Mouse (Mus musculus) intestine, embryonic 15.5 days (tissue): ENCODE results near the gene Mpnd. TPM values are rescaled to one million over a fixed set of nuclear protein-coding genes. Genes with fewer than 3 reads are reported as not detected.

Experiments
- ATAC-seq: fragments of 200-750 bp; cut with Nextera tagmentation; 2 replicates; pipeline ENCODE4 v1.8.0; 2017; ENCODE audit warnings: moderate TSS enrichment, moderate library complexity
- H3K27ac ChIP-seq: fragments of 300-500 bp; sonication (generic); 2 replicates; pipeline ENCODE4 v1.5.1; 2015; ENCODE audit warnings: mild to moderate bottlenecking, inconsistent platforms
- H3K27me3 ChIP-seq: fragments of 300-500 bp; sonication (generic); replicated peaks from 2 replicates; pipeline ENCODE4 v1.6.1; 2015; ENCODE audit warnings: inconsistent platforms
- H3K36me3 ChIP-seq: fragments of 300-500 bp; sonication (generic); 2 replicates; pipeline ENCODE4 v1.6.1; 2015; ENCODE audit warnings: inconsistent platforms
- H3K4me1 ChIP-seq: fragments of 300-500 bp; sonication (generic); replicated peaks from 2 replicates; pipeline ENCODE4 v1.6.1; 2015; ENCODE audit warnings: inconsistent platforms
- H3K4me2 ChIP-seq: fragments of 300-500 bp; sonication (generic); replicated peaks from 2 replicates; pipeline ENCODE4 v1.6.1; 2015; ENCODE audit warnings: mild to moderate bottlenecking, inconsistent platforms
- H3K4me3 ChIP-seq: fragments of 300-500 bp; sonication (generic); replicated peaks from 2 replicates; pipeline ENCODE4 v1.5.1; 2015; ENCODE audit warnings: inconsistent platforms
- H3K9ac ChIP-seq: fragments of 300-500 bp; sonication (generic); 2 replicates; pipeline ENCODE4 v1.6.1; 2015; ENCODE audit warnings: inconsistent platforms
- H3K9me3 ChIP-seq: fragments of 300-500 bp; sonication (generic); 2 replicates; pipeline ENCODE4 v1.6.1; 2016; ENCODE audit warnings: inconsistent platforms
- WGBS: fragments of 180-500 bp; shearing (Covaris S2); methylation state at CpG from one replicate; pipeline ENCODE4 v1.1.7; 2015; 5-methylcytosine and 5-hydroxymethylcytosine counted together
- polyA plus RNA-seq: library from polyadenylated mRNA; unstranded; fragments of >200 nt; fragmentation: Nextera tagmentation; extraction: Ambion mirVana; gene quantifications from 2 replicates; pipeline ENCODE4 v1.2.1, GENCODE M21; 2015

Gene Mpnd
- polyA plus RNA-seq, 1 experiment from 2014 or later, result 86.3 TPM

- no peak overlapping the region for H3K4me2 ChIP-seq
These were observed 19.0 kb downstream of the Mpnd start for GRCm38 (mm10) chr17:56024476-56024875.

GRCm38 (mm10) chr17:56024931-56025330 is 19.4 kb downstream of the Mpnd start:
- peaks cover 7% of the 10 kb centered on the region; the same call in 1 of the 2 replicates for H3K36me3 ChIP-seq
- 74% methylated on average over 5 of the region's 5 CpGs for WGBS
- no peaks in the 10 kb centered on the region for H3K9me3 ChIP-seq
- no peaks in the 10 kb centered on the region for H3K27me3 ChIP-seq
- H3K4me1 ChIP-seq, result peaks cover 19% of the 10 kb centered on the region
- no peak overlapping the region for H3K9ac ChIP-seq
- no peak for ATAC-seq
- H3K4me3 ChIP-seq, result no peak overlapping the region
- H3K4me2 ChIP-seq, result no peak overlapping the region
- no peak overlapping the region for H3K27ac ChIP-seq

More at GRCm38 (mm10) chr17:56024476-56024875, 19.0 kb downstream of the Mpnd start:
- H3K4me1 ChIP-seq, result peaks cover 19% of the 10 kb centered on the region
- no peaks in the 10 kb centered on the region for H3K9me3 ChIP-seq
- no peak overlapping the region for H3K27ac ChIP-seq
- H3K27me3 ChIP-seq, result no peaks in the 10 kb centered on the region
- H3K36me3 ChIP-seq, result peaks cover 5% of the 10 kb centered on the region; the same call in 1 of the 2 replicates
- H3K4me3 ChIP-seq, result no peak overlapping the region
- no peak overlapping the region for H3K9ac ChIP-seq
- 71% methylated on average over 2 of the region's 2 CpGs for WGBS
- no peak for ATAC-seq

GRCm38 (mm10) chr17:56026303-56026702 is 20.8 kb downstream of the Mpnd start:
- peaks cover 5% of the 10 kb centered on the region; the same call in 1 of the 2 replicates for H3K36me3 ChIP-seq
- H3K9me3 ChIP-seq, result no peaks in the 10 kb centered on the region
- H3K4me3 ChIP-seq, result no peak overlapping the region
- H3K27ac ChIP-seq, result no peak overlapping the region
- no peak overlapping the region for H3K4me2 ChIP-seq
- H3K4me1 ChIP-seq, result peaks cover 19% of the 10 kb centered on the region
- no peak for ATAC-seq
- no peaks in the 10 kb centered on the region for H3K27me3 ChIP-seq
- WGBS, result 77% methylated on average over 1 of the region's 1 CpGs
- no peak overlapping the region for H3K9ac ChIP-seq

- no peak for ATAC-seq
- peaks cover 20% of the 10 kb centered on the region for H3K4me1 ChIP-seq
These were observed 21.4 kb downstream of the Mpnd start for GRCm38 (mm10) chr17:56026881-56027280.

GRCm38 (mm10) chr17:56027801-56028441 is 22.4 kb downstream of the Mpnd start:
- H3K36me3 ChIP-seq, result peaks cover 5% of the 10 kb centered on the region; the same call in 1 of the 2 replicates
- H3K27ac ChIP-seq, result no peak overlapping the region
- H3K4me1 ChIP-seq, result peaks cover 25% of the 10 kb centered on the region
- no peak for ATAC-seq
- no peak overlapping the region for H3K9ac ChIP-seq
- H3K27me3 ChIP-seq, result no peaks in the 10 kb centered on the region
- no peak overlapping the region for H3K4me3 ChIP-seq
- whole genome bisulfite sequencing, result 90% methylated on average over 5 of the region's 5 CpGs
- no peaks in the 10 kb centered on the region for H3K9me3 ChIP-seq
- no peak overlapping the region for H3K4me2 ChIP-seq

More at GRCm38 (mm10) chr17:56026881-56027280, 21.4 kb downstream of the Mpnd start:
- no peak overlapping the region for H3K27ac ChIP-seq
- H3K4me3 ChIP-seq, result no peak overlapping the region
- peaks cover 5% of the 10 kb centered on the region; the same call in 1 of the 2 replicates for H3K36me3 ChIP-seq
- H3K9me3 ChIP-seq, result no peaks in the 10 kb centered on the region
- no peak overlapping the region for H3K9ac ChIP-seq
- no peaks in the 10 kb centered on the region for H3K27me3 ChIP-seq
- no peak overlapping the region for H3K4me2 ChIP-seq
- WGBS, result 69% methylated on average over 1 of the region's 1 CpGs

GRCm38 (mm10) chr17:56030238-56030870 is 24.8 kb downstream of the Mpnd start:
- no peaks in the 10 kb centered on the region for H3K9me3 ChIP-seq
- WGBS, result 92% methylated on average over 9 of the region's 9 CpGs

GRCm38 (mm10) chr17:56030919-56031318 is 25.4 kb downstream of the Mpnd start:
- Histone ChIP-seq H3K9me3 (no peaks in the 10 kb centered on the region), H3K4me3 (no peak overlapping the region), H3K27ac (0 out of 2 replicates have a peak overlapping the region, but pooled peaks have one; percentile 4), H3K4me2 (no peak overlapping the region), H3K4me1 (peaks cover 33% of the 10 kb centered on the region), H3K36me3 (peaks cover 12% of the 10 kb centered on the region; the same call in 1 of the 2 replicates), H3K27me3 (no peaks in the 10 kb centered on the region), H3K9ac (no peak overlapping the region)
- no peak for ATAC-seq
- WGBS, result 61% methylated on average over 5 of the region's 5 CpGs

More at GRCm38 (mm10) chr17:56030238-56030870, 24.8 kb downstream of the Mpnd start:
- H3K4me2 ChIP-seq, result no peak overlapping the region
- H3K36me3 ChIP-seq, result peaks cover 12% of the 10 kb centered on the region; the same call in 1 of the 2 replicates
- H3K4me3 ChIP-seq, result no peak overlapping the region
- H3K27me3 ChIP-seq, result no peaks in the 10 kb centered on the region
- no peak overlapping the region for H3K9ac ChIP-seq
- ATAC-seq, result no peak
- H3K4me1 ChIP-seq, result peaks cover 32% of the 10 kb centered on the region
- H3K27ac ChIP-seq, result no peak overlapping the region

GRCm38 (mm10) chr17:56031431-56031830 is 25.9 kb downstream of the Mpnd start:
- no peak for ATAC-seq
- H3K9me3 ChIP-seq, result no peaks in the 10 kb centered on the region
- H3K27me3 ChIP-seq, result no peaks in the 10 kb centered on the region
- H3K4me2 ChIP-seq, result no peak overlapping the region
- H3K36me3 ChIP-seq, result peaks cover 12% of the 10 kb centered on the region; the same call in 1 of the 2 replicates
- H3K9ac ChIP-seq, result no peak overlapping the region
- H3K4me1 ChIP-seq, result peaks cover 33% of the 10 kb centered on the region
- H3K4me3 ChIP-seq, result no peak overlapping the region
- H3K27ac ChIP-seq, result no peak overlapping the region
- WGBS, result 86% methylated on average over 7 of the region's 7 CpGs

GRCm38 (mm10) chr17:56032127-56032733 is 26.7 kb downstream of the Mpnd start:
- Histone ChIP-seq H3K4me2 (peak overlapping the region; percentile 37), H3K27me3 (no peaks in the 10 kb centered on the region), H3K4me1 (peaks cover 36% of the 10 kb centered on the region), H3K9ac (no peak overlapping the region), H3K9me3 (no peaks in the 10 kb centered on the region), H3K4me3 (no peak overlapping the region), H3K27ac (peak overlapping the region; percentile 70), H3K36me3 (peaks cover 12% of the 10 kb centered on the region; the same call in 1 of the 2 replicates)
- ATAC-seq, result peak; percentile 52
- 66% methylated on average over 6 of the region's 6 CpGs for WGBS

- Histone ChIP-seq H3K9ac (peak overlapping the region; percentile 18; the same call in 1 of the 2 replicates), H3K27ac (peak overlapping the region; percentile 70), H3K9me3 (no peaks in the 10 kb centered on the region), H3K4me2 (peak overlapping the region; percentile 37), H3K27me3 (no peaks in the 10 kb centered on the region), H3K4me1 (peaks cover 36% of the 10 kb centered on the region), H3K36me3 (peaks cover 12% of the 10 kb centered on the region; the same call in 1 of the 2 replicates), H3K4me3 (no peak overlapping the region)
- 69% methylated on average over 7 of the region's 7 CpGs for WGBS
- ATAC-seq, result no peak
These were observed 27.3 kb downstream of the Mpnd start for GRCm38 (mm10) chr17:56032831-56033230.

- peaks cover 36% of the 10 kb centered on the region for H3K4me1 ChIP-seq
- no peaks in the 10 kb centered on the region for H3K27me3 ChIP-seq
- no peaks in the 10 kb centered on the region for H3K9me3 ChIP-seq
- H3K4me3 ChIP-seq, result 0 out of 2 replicates have a peak overlapping the region, but pooled peaks have one; percentile 71
- peak overlapping the region; percentile 58 for H3K4me2 ChIP-seq
- peaks cover 12% of the 10 kb centered on the region; the same call in 1 of the 2 replicates for H3K36me3 ChIP-seq
- peak overlapping the region; percentile 27; the same call in 1 of the 2 replicates for H3K9ac ChIP-seq
- 86% methylated on average over 7 of the region's 7 CpGs for WGBS
- H3K27ac ChIP-seq, result no peak overlapping the region
- no peak for ATAC-seq
These were observed 28.7 kb downstream of the Mpnd start for GRCm38 (mm10) chr17:56034040-56034725.
